Comparison of ENCODE assay signal across 9 mouse cellular contexts in the genomic region with DNA sequence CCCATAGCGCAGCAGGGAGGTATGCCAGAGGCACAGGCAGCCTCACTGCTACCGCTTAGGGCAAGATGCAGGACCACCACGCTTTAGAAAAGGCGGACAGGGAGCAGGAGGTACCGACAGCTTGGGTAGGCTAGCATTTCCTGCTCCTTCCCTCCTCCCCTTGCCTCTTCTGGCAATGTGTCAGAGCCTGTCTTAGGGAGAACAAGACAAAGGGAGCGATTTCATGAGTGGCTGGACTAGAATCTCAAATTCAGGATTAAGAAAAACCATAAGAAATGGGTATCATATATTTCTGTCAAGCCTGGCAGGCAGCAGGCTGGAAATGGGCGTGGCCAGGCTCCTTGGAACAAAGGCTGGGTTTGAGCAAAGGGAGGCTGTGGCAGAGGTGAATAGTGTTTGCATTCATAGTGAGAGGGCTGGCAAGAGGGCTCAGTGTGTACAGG. TPM values are rescaled to one million over a fixed set of nuclear protein-coding genes. Genes with fewer than 3 reads are reported as not detected.
DNase-seq lines count a peak whose midpoint lies in the region; ATAC-seq and TF ChIP-seq lines count a peak whose summit lies in the region.
"Had no signal": no experiment of that assay in that cellular context is flagged by ENCODE, and none has a peak within 500 bp of the region (broad histone marks: within the 10 kb centered on the region; RNA-seq: fewer than 3 reads in every experiment).

No protein-coding gene starts in this region.

- WGBS in kidney, embryonic 14.5 days: 53% methylated on average over 7 of the region's 7 CpGs
- WGBS in kidney, embryonic 16.5 days: 42% methylated on average over 7 of the region's 7 CpGs
- WGBS in cerebellum, adult 2 months: 6% methylated on average over 7 of the region's 7 CpGs
- 47% methylated on average over 7 of the region's 7 CpGs for WGBS in heart, embryonic 10.5 days

- no peak for TF ChIP-seq CTCF in cerebellum, adult 2 months (IDR thresholded peaks at IDR 0.05; ENCODE audit: borderline replicate concordance, insufficient read depth, low read depth, low read length)

- no peak for ATAC-seq in kidney, embryonic 14.5 days (ENCODE audit: low FRiP score, low TSS enrichment)
- no peak for ATAC-seq in kidney, embryonic 16.5 days (ENCODE audit: low FRiP score, low TSS enrichment)

- peaks cover 8% of the 10 kb centered on the region; the same call in 1 of the 2 replicates for H3K4me1 ChIP-seq in kidney, embryonic 14.5 days (ENCODE audit: control insufficient read depth, insufficient read depth, low read length)
- H3K4me1 ChIP-seq in kidney, embryonic 16.5 days (ENCODE audit: insufficient read depth, low read length): peaks cover 23% of the 10 kb centered on the region
- H3K4me1 ChIP-seq in cerebellum, adult 2 months (ENCODE audit: control insufficient read depth, insufficient read depth, low read length): peaks cover 36% of the 10 kb centered on the region
- H3K4me1 ChIP-seq in heart, embryonic 10.5 days: peaks cover 68% of the 10 kb centered on the region

- peak; percentile 78 to 80 for DNase-seq in cerebellum, adult 2 months
- DNase-seq in heart, embryonic 10.5 days (ENCODE audit: low spot score): no peak
- DNase-seq in lung, postnatal 36 days: peak; percentile 34
- no peak for DNase-seq in ovary, adult 18-20 months (ENCODE audit: low spot score)
- DNase-seq in Muller cell, postnatal 12 days (ENCODE audit: inconsistent ontology term): no peak
- DNase-seq in spleen, adult 12 weeks (ENCODE audit: low spot score): no peak

- 0 out of 2 replicates have a peak, but pooled peaks cover 7% of the 10 kb centered on the region for H3K36me3 ChIP-seq in kidney, embryonic 14.5 days (ENCODE audit: control insufficient read depth, insufficient read depth, low read length)
- H3K36me3 ChIP-seq in kidney, embryonic 16.5 days (ENCODE audit: insufficient read depth, low read length): peaks cover 11% of the 10 kb centered on the region; the same call in 1 of the 2 replicates
- H3K36me3 ChIP-seq in heart, embryonic 10.5 days: peaks cover 23% of the 10 kb centered on the region

- H3K4me2 ChIP-seq in kidney, embryonic 14.5 days (replicated peaks; ENCODE audit: low read depth, low read length): 0 out of 2 replicates have a peak overlapping the region, but pooled peaks have one; percentile 8
- H3K4me2 ChIP-seq in kidney, embryonic 16.5 days (replicated peaks; ENCODE audit: low read depth, low read length): no peak overlapping the region
- H3K4me2 ChIP-seq: limb, embryonic 12.5 days had no signal

- no peak overlapping the region for H3K9ac ChIP-seq in kidney, embryonic 14.5 days (ENCODE audit: low read depth, low read length)
- H3K9ac ChIP-seq in kidney, embryonic 16.5 days (replicated peaks; ENCODE audit: low read length): no peak overlapping the region; the same call in 1 of the 2 replicates
- H3K9ac ChIP-seq: limb, embryonic 12.5 days had no signal

- H3K4me3 ChIP-seq in kidney, embryonic 14.5 days (ENCODE audit: low read length): no peak overlapping the region
- no peak overlapping the region for H3K4me3 ChIP-seq in kidney, embryonic 16.5 days (ENCODE audit: low read length)
- H3K4me3 ChIP-seq in cerebellum, adult 2 months (replicated peaks; ENCODE audit: insufficient read depth, low read depth, low read length): peak overlapping the region; percentile 33
- no peak overlapping the region for H3K4me3 ChIP-seq in heart, embryonic 10.5 days
- H3K4me3 ChIP-seq: limb, embryonic 12.5 days had no signal

- no peak overlapping the region for H3K27ac ChIP-seq in kidney, embryonic 14.5 days (ENCODE audit: low read depth, low read length)
- no peak overlapping the region for H3K27ac ChIP-seq in kidney, embryonic 16.5 days (ENCODE audit: low read length)
- H3K27ac ChIP-seq in cerebellum, adult 2 months (ENCODE audit: insufficient read depth, low read length): peak overlapping the region; percentile 86
- peak overlapping the region; percentile 66; the same call in 1 of the 2 replicates for H3K27ac ChIP-seq in heart, embryonic 10.5 days
- H3K27ac ChIP-seq: limb, embryonic 12.5 days had no signal

- TF ChIP-seq POLR2A in cerebellum, adult 2 months (IDR thresholded peaks at IDR 0.05; ENCODE audit: borderline replicate concordance, insufficient read depth, low read length): peak; percentile 24; the same call in 1 of the 2 replicates

- H3K9me3 ChIP-seq in kidney, embryonic 14.5 days (ENCODE audit: control insufficient read depth, low read length): no peaks in the 10 kb centered on the region
- H3K9me3 ChIP-seq in kidney, embryonic 16.5 days (ENCODE audit: low read length): no peaks in the 10 kb centered on the region
- no peaks in the 10 kb centered on the region for H3K9me3 ChIP-seq in heart, embryonic 10.5 days

- no peaks in the 10 kb centered on the region for H3K27me3 ChIP-seq in kidney, embryonic 14.5 days (ENCODE audit: control insufficient read depth, insufficient read depth, low read length)
- H3K27me3 ChIP-seq in kidney, embryonic 16.5 days (ENCODE audit: insufficient read depth, low read length): no peaks in the 10 kb centered on the region
- no peaks in the 10 kb centered on the region for H3K27me3 ChIP-seq in cerebellum, adult 2 months (ENCODE audit: control insufficient read depth, insufficient read depth, low read length)
- no peaks in the 10 kb centered on the region for H3K27me3 ChIP-seq in heart, embryonic 10.5 days (ENCODE audit: insufficient read depth, poor library complexity, severe bottlenecking)
- H3K27me3 ChIP-seq: limb, embryonic 12.5 days had no signal

RNA-seq across cellular contexts. Expression of a gene that starts 23.3 kb away (rescaled TPM):
- 24.7 and 33.5 TPM in 2 replicates for polyA plus RNA-seq in kidney, embryonic 14.5 days (2014; fragmentation: Nextera tagmentation; extraction: Ambion mirVana)
- 13.3 and 14.1 TPM in 2 replicates for polyA plus RNA-seq in kidney, embryonic 16.5 days (2015; fragmentation: Nextera tagmentation; extraction: Ambion mirVana)
- 301 and 324 TPM in 2 replicates for polyA plus RNA-seq in cerebellum, adult 2 months (2012; rRNA removed)
- 19.1 and 23.3 TPM in 2 replicates for polyA plus RNA-seq in heart, embryonic 10.5 days (2016; fragmentation: Nextera tagmentation; extraction: Ambion mirVana)

RNA-seq across cellular contexts. Expression of a gene that starts 44.9 kb away (rescaled TPM):
- 66.6 and 71.4 TPM in 2 replicates for polyA plus RNA-seq in kidney, embryonic 14.5 days (2014; fragmentation: Nextera tagmentation; extraction: Ambion mirVana)
- 54.1 and 57.4 TPM in 2 replicates for polyA plus RNA-seq in kidney, embryonic 16.5 days (2015; fragmentation: Nextera tagmentation; extraction: Ambion mirVana)
- polyA plus RNA-seq in cerebellum, adult 2 months (2012; rRNA removed): 33.3 and 34.6 TPM in 2 replicates
- polyA plus RNA-seq in heart, embryonic 10.5 days (2016; fragmentation: Nextera tagmentation; extraction: Ambion mirVana): 40.1 and 49.9 TPM in 2 replicates

Comparison
In these comparisons a context has a peak if more than half of its experiments do, and no peak if none do; other contexts are left out.
1. H3K27ac ChIP-seq: peak in cerebellum, adult 2 months (single experiment) and heart, embryonic 10.5 days (single experiment); none in kidney, embryonic 14.5 days (single experiment) and kidney, embryonic 16.5 days (single experiment).
2. DNase-seq: peak in cerebellum, adult 2 months (2 of 2) and lung, postnatal 36 days (single experiment); none in heart, embryonic 10.5 days (single experiment), ovary, adult 18-20 months (single experiment), Muller cell, postnatal 12 days (single experiment) and spleen, adult 12 weeks (single experiment).